Mouse (Mus musculus): ENCODE measurements around the gene Rab11a. TPM values are rescaled to one million over a fixed set of nuclear protein-coding genes. Genes with fewer than 3 reads are reported as not detected.
A peak's percentile ranks its signal among the peaks of the same experiment; 100 is the strongest.
"Not testable (repeated sequence)": the region's sequence is repeated elsewhere in the genome, so short reads cannot be mapped to it uniquely, and the experiment has no call there.

Rab11a gene
- polyA plus RNA-seq, 1 experiment from 2014 or later: 415 TPM

- Histone ChIP-seq H3K36me3 (no peaks in the 10 kb centered on the region), H3K4me2 (replicated peaks) (no peak overlapping the region), H3K27ac (replicated peaks) (no peak overlapping the region), H3K4me1 (no peaks in the 10 kb centered on the region), H3K27me3 (no peaks in the 10 kb centered on the region), H3K9me3 (replicated peaks) (no peaks in the 10 kb centered on the region), H3K4me3 (replicated peaks) (no peak overlapping the region), H3K9ac (no peak overlapping the region)
- no peak for ATAC-seq (ENCODE audit: insufficient number of reproducible peaks, low FRiP score, low TSS enrichment, low read depth)
- 53% methylated on average over 1 of the region's 1 CpGs for WGBS
Observed at GRCm38 (mm10) chr9:64742453-64742852, 4.9 kb upstream of the Rab11a start.

GRCm38 (mm10) chr9:64739001-64739400, 1.4 kb upstream of the Rab11a start:
- no peaks in the 10 kb centered on the region for H3K9me3 ChIP-seq (replicated peaks)
- no peak overlapping the region for H3K9ac ChIP-seq
- H3K4me1 ChIP-seq: 0 out of 2 replicates have a peak, but pooled peaks cover 5% of the 10 kb centered on the region
- no peak overlapping the region for H3K27ac ChIP-seq (replicated peaks)
- WGBS: 80% methylated on average over 2 of the region's 2 CpGs
- no peak for ATAC-seq (ENCODE audit: insufficient number of reproducible peaks, low FRiP score, low TSS enrichment, low read depth)
- no peak overlapping the region for H3K4me3 ChIP-seq (replicated peaks)
- H3K36me3 ChIP-seq: no peaks in the 10 kb centered on the region
- H3K4me2 ChIP-seq (replicated peaks): no peak overlapping the region
- H3K27me3 ChIP-seq: no peaks in the 10 kb centered on the region

- Histone ChIP-seq H3K27me3 (no peaks in the 10 kb centered on the region), H3K36me3 (no peaks in the 10 kb centered on the region), H3K9ac (peak overlapping the region; percentile 73), H3K9me3 (replicated peaks) (no peaks in the 10 kb centered on the region), H3K4me2 (replicated peaks) (peak overlapping the region; percentile 67), H3K4me3 (replicated peaks) (peak overlapping the region; percentile 66), H3K4me1 (0 out of 2 replicates have a peak, but pooled peaks cover 5% of the 10 kb centered on the region), H3K27ac (replicated peaks) (peak overlapping the region; percentile 92)
- under 1% methylated on average over 34 of the region's 35 CpGs for WGBS
- ATAC-seq (ENCODE audit: insufficient number of reproducible peaks, low FRiP score, low TSS enrichment, low read depth): peak; percentile 80
Observed at GRCm38 (mm10) chr9:64736639-64737405, 736 bp downstream of the Rab11a start.

- Histone ChIP-seq H3K4me3 (replicated peaks) (peak overlapping the region; percentile 66), H3K27ac (replicated peaks) (peak overlapping the region; percentile 92), H3K4me1 (0 out of 2 replicates have a peak, but pooled peaks cover 5% of the 10 kb centered on the region), H3K9ac (peak overlapping the region; percentile 73), H3K9me3 (replicated peaks) (no peaks in the 10 kb centered on the region), H3K27me3 (no peaks in the 10 kb centered on the region), H3K36me3 (no peaks in the 10 kb centered on the region), H3K4me2 (replicated peaks) (peak overlapping the region; percentile 67)
- 10% methylated on average over 9 of the region's 9 CpGs for WGBS
- ATAC-seq (ENCODE audit: insufficient number of reproducible peaks, low FRiP score, low TSS enrichment, low read depth): no peak
Observed at GRCm38 (mm10) chr9:64736076-64736638, 1.4 kb downstream of the Rab11a start.

- not testable (repeated sequence) for H3K27me3 ChIP-seq; ATAC-seq (ENCODE audit: insufficient number of reproducible peaks, low FRiP score, low TSS enrichment, low read depth)
Observed at GRCm38 (mm10) chr9:64734992-64735391, 2.6 kb downstream of the Rab11a start.

GRCm38 (mm10) chr9:64734166-64734565, 3.4 kb downstream of the Rab11a start:
- ATAC-seq (ENCODE audit: insufficient number of reproducible peaks, low FRiP score, low TSS enrichment, low read depth): no peak
- 75% methylated on average over 6 of the region's 6 CpGs for WGBS
- Histone ChIP-seq H3K4me2 (replicated peaks) (no peak overlapping the region), H3K9ac (no peak overlapping the region), H3K27ac (replicated peaks) (no peak overlapping the region), H3K4me1 (0 out of 2 replicates have a peak, but pooled peaks cover 5% of the 10 kb centered on the region), H3K27me3 (no peaks in the 10 kb centered on the region), H3K36me3 (no peaks in the 10 kb centered on the region), H3K9me3 (replicated peaks) (no peaks in the 10 kb centered on the region), H3K4me3 (replicated peaks) (no peak overlapping the region)

More at GRCm38 (mm10) chr9:64734992-64735391, 2.6 kb downstream of the Rab11a start:
- not testable (repeated sequence) for H3K36me3 ChIP-seq; H3K27ac ChIP-seq (replicated peaks); H3K4me3 ChIP-seq (replicated peaks); H3K4me1 ChIP-seq; H3K9me3 ChIP-seq (replicated peaks); H3K9ac ChIP-seq; H3K4me2 ChIP-seq (replicated peaks)
- 91% methylated on average over 7 of the region's 7 CpGs for WGBS

GRCm38 (mm10) chr9:64731029-64731560, 6.5 kb downstream of the Rab11a start:
- ATAC-seq (ENCODE audit: insufficient number of reproducible peaks, low FRiP score, low TSS enrichment, low read depth): no peak
- H3K4me3 ChIP-seq (replicated peaks): no peak overlapping the region
- peaks cover 13% of the 10 kb centered on the region; the same call in 1 of the 2 replicates for H3K36me3 ChIP-seq
- no peaks in the 10 kb centered on the region for H3K9me3 ChIP-seq (replicated peaks)
- H3K27me3 ChIP-seq: no peaks in the 10 kb centered on the region
- 0 out of 2 replicates have a peak, but pooled peaks cover 4% of the 10 kb centered on the region for H3K4me1 ChIP-seq
- no peak overlapping the region for H3K9ac ChIP-seq
- 90% methylated on average over 3 of the region's 3 CpGs for WGBS
- no peak overlapping the region for H3K4me2 ChIP-seq (replicated peaks)
- H3K27ac ChIP-seq (replicated peaks): no peak overlapping the region

- no peaks in the 10 kb centered on the region for H3K4me1 ChIP-seq
- H3K27ac ChIP-seq (replicated peaks): no peak overlapping the region
- H3K27me3 ChIP-seq: no peaks in the 10 kb centered on the region
- WGBS: 94% methylated on average over 5 of the region's 5 CpGs
- H3K9ac ChIP-seq: no peak overlapping the region
- no peak overlapping the region for H3K4me3 ChIP-seq (replicated peaks)
- no peak overlapping the region for H3K4me2 ChIP-seq (replicated peaks)
- no peaks in the 10 kb centered on the region for H3K9me3 ChIP-seq (replicated peaks)
- peaks cover 24% of the 10 kb centered on the region for H3K36me3 ChIP-seq
- ATAC-seq (ENCODE audit: insufficient number of reproducible peaks, low FRiP score, low TSS enrichment, low read depth): no peak
Observed at GRCm38 (mm10) chr9:64726454-64726853, 11.1 kb downstream of the Rab11a start.

GRCm38 (mm10) chr9:64719526-64720163, 17.9 kb downstream of the Rab11a start:
- Histone ChIP-seq H3K36me3 (0 out of 2 replicates have a peak, but pooled peaks cover 7% of the 10 kb centered on the region), H3K9ac (no peak overlapping the region), H3K4me2 (replicated peaks) (no peak overlapping the region), H3K27ac (replicated peaks) (no peak overlapping the region), H3K4me3 (replicated peaks) (no peak overlapping the region), H3K4me1 (no peaks in the 10 kb centered on the region), H3K27me3 (no peaks in the 10 kb centered on the region), H3K9me3 (replicated peaks) (no peaks in the 10 kb centered on the region)
- no peak for ATAC-seq (ENCODE audit: insufficient number of reproducible peaks, low FRiP score, low TSS enrichment, low read depth)
- WGBS: 68% methylated on average over 5 of the region's 5 CpGs

- H3K27ac ChIP-seq (replicated peaks); H3K4me1 ChIP-seq; ATAC-seq (ENCODE audit: insufficient number of reproducible peaks, low FRiP score, low TSS enrichment, low read depth); H3K4me3 ChIP-seq (replicated peaks); H3K9me3 ChIP-seq (replicated peaks); H3K4me2 ChIP-seq (replicated peaks); H3K27me3 ChIP-seq; H3K9ac ChIP-seq: not testable (repeated sequence)
- 71% methylated on average over 5 of the region's 5 CpGs for WGBS
- H3K36me3 ChIP-seq: peaks cover 22% of the 10 kb centered on the region
Observed at GRCm38 (mm10) chr9:64710291-64710690, 27.3 kb downstream of the Rab11a start.
